Mouse (Mus musculus) lung, postnatal 0 days (tissue): ENCODE measurements at regions not wholly inside any gene's neighbourhood (a gene's known extent, or its start where the extent isn't known, plus 50 kb on each side); places are given as distances from the start of the nearest gene placed in this dataset.

Experiments used
- CTCF ChIP-seq: IDR thresholded peaks from 2 replicates; pipeline ENCODE4 v1.5.1; 2016; ENCODE audit warnings: antibody characterized with exemption, mild to moderate bottlenecking
- EP300 ChIP-seq: IDR thresholded peaks from 2 replicates; pipeline ENCODE4 v1.6.1; 2016; ENCODE audit warnings: antibody characterized with exemption, mild to moderate bottlenecking, control low read depth

- no peak for TF ChIP-seq CTCF
- no peak for TF ChIP-seq EP300
Observed at GRCm38 (mm10) chr16:58029674-58030073, 275.1 kb upstream of the Col8a1 start.
